Mouse (Mus musculus) brain, embryonic 14.5 days (tissue): ENCODE measurements around the gene Chaf1b.

Experiments
- CTCF ChIP-seq: fragments of 200-500 bp; IDR thresholded peaks from 2 replicates; pipeline ENCODE4 v1.5.1; 2012; ENCODE audit warnings: inconsistent platforms, mild to moderate bottlenecking, moderate library complexity, borderline replicate concordance; ENCODE audit not compliant: insufficient read depth, insufficient read length; ENCODE audit errors: extremely low read depth
- POLR2A ChIP-seq: fragments of 200-500 bp; IDR thresholded peaks from 2 replicates; pipeline ENCODE4 v1.6.1; 2012; ENCODE audit warnings: mild to moderate bottlenecking, inconsistent platforms, borderline replicate concordance; ENCODE audit not compliant: poor library complexity, insufficient read depth, insufficient read length, severe bottlenecking; ENCODE audit errors: extremely low read depth

DNA sequence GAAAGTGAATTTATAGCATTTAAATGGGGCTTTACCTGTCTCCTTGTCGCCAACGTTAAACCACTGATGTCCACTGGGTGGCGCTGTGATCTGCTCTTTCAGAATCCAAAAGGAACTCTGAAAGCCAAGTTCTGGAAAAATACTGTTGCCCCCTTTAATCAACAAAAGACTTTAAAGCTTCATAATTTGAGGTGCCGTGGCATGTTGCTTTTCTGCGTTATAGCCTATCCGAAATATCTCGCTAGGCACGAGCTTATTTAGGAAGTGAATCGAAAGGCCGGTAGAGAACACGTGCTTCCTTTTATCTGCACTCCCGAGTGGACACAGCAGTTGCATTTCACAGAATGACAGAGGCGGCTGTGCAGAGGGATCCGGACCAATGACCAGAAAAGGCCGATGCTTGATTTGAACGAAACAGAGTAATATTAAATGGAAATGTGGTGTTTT, 54.7 kb downstream of the Chaf1b start:
- TF ChIP-seq POLR2A, result no peak
- TF ChIP-seq CTCF, result peak; percentile 83; the same call in 1 of the 2 replicates
